Mouse (Mus musculus) lung, embryonic 16.5 days (tissue): ENCODE results near the gene Pef1. TPM values are rescaled to one million over a fixed set of nuclear protein-coding genes. Genes with fewer than 3 reads are reported as not detected.

ENCODE experiments used
- polyA plus RNA-seq: library from polyadenylated mRNA; unstranded; fragments of >200 nt; fragmentation: Nextera tagmentation; extraction: Ambion mirVana; gene quantifications from 2 replicates; pipeline ENCODE4 v1.2.1, GENCODE M21; 2015

Pef1 gene
- polyA plus RNA-seq, 1 experiment from 2014 or later: 77.9 TPM

Other genes starting within 250 kb of the Pef1 start
- gene Spocd1, start 173.3 kb upstream of the Pef1 start, polyA plus RNA-seq: not detected in 2 replicates
- gene Adgrb2, start 117.7 kb upstream of the Pef1 start, polyA plus RNA-seq: 0.40 and 1.0 TPM in 2 replicates
- 44.5 and 50.1 TPM in 2 replicates for gene Col16a1, start 54.7 kb upstream of the Pef1 start, polyA plus RNA-seq
- gene Hcrtr1, start 36.8 kb downstream of the Pef1 start, polyA plus RNA-seq: 0.34 and 0.40 TPM in 2 replicates
- gene Tinagl1, start 72.6 kb downstream of the Pef1 start, polyA plus RNA-seq: 73.3 and 81.6 TPM in 2 replicates
- gene Gm853, start 119.8 kb downstream of the Pef1 start, polyA plus RNA-seq: not detected in 2 replicates
- 19.9 and 20.4 TPM in 2 replicates for gene Serinc2, start 176.6 kb downstream of the Pef1 start, polyA plus RNA-seq
- gene Fabp3, start 206.0 kb downstream of the Pef1 start, polyA plus RNA-seq: 41.0 and 54.4 TPM in 2 replicates
- not detected in 2 replicates for gene Gm10570, start 206.1 kb downstream of the Pef1 start, polyA plus RNA-seq